Mouse (Mus musculus) forebrain, embryonic 10.5 days (tissue): ENCODE measurements around the gene Orm3. TPM values are rescaled to one million over a fixed set of nuclear protein-coding genes. Genes with fewer than 3 reads are reported as not detected.

ENCODE experiments used
- polyA plus RNA-seq: library from polyadenylated mRNA; unstranded; fragments of >200 nt; fragmentation: Nextera tagmentation; extraction: Ambion mirVana; gene quantifications from 2 replicates; pipeline ENCODE4 v1.2.1, GENCODE M21; 2016

The Orm3 gene
- polyA plus RNA-seq, 1 experiment from 2014 or later = not detected

Other genes starting within 250 kb of the Orm3 start
- gene Ambp, start 201.4 kb upstream of the Orm3 start, polyA plus RNA-seq = not detected in 2 replicates
- gene Kif12, start 184.0 kb upstream of the Orm3 start, polyA plus RNA-seq = not detected in 2 replicates
- 2.8 and 3.1 TPM in 2 replicates for gene Col27a1, start 142.2 kb upstream of the Orm3 start, polyA plus RNA-seq
- gene Orm1, start 11.6 kb upstream of the Orm3 start, polyA plus RNA-seq = not detected in 2 replicates
- gene Orm2, start 6.3 kb downstream of the Orm3 start, polyA plus RNA-seq = not detected in 2 replicates
- gene Akna, start 47.2 kb downstream of the Orm3 start, polyA plus RNA-seq = 10.2 and 13.1 TPM in 2 replicates
- 4.6 and 5.1 TPM in 2 replicates for gene Whrn, start 139.8 kb downstream of the Orm3 start, polyA plus RNA-seq
- 234 and 239 TPM in 2 replicates for gene Atp6v1g1, start 188.6 kb downstream of the Orm3 start, polyA plus RNA-seq
- gene Tmem268, start 202.6 kb downstream of the Orm3 start, polyA plus RNA-seq = 9.1 and 9.5 TPM in 2 replicates
- not detected in 2 replicates for gene Gm11213, start 249.1 kb downstream of the Orm3 start, polyA plus RNA-seq